Mouse (Mus musculus) myocyte (in vitro differentiated cells): ENCODE measurements around the gene Fosb. TPM values are rescaled to one million over a fixed set of nuclear protein-coding genes. Genes with fewer than 3 reads are reported as not detected.

Source experiments
- H3K27me3 ChIP-seq: one replicate; pipeline ENCODE4 v1.6.1; 2011; ENCODE audit not compliant: control insufficient read depth, insufficient read depth, insufficient read length
- H3K36me3 ChIP-seq: one replicate; pipeline ENCODE4 v1.6.1; 2011; ENCODE audit not compliant: control insufficient read depth, insufficient read depth
- H3K4me2 ChIP-seq: one replicate; pipeline ENCODE4 v1.6.1; 2011; ENCODE audit warnings: low read depth, control low read depth
- H3K4me3 ChIP-seq: one replicate; pipeline ENCODE4 v1.5.1; 2011; ENCODE audit warnings: mild to moderate bottlenecking, control low read depth, moderate library complexity
- H3K79me2 ChIP-seq: one replicate; pipeline ENCODE4 v1.6.1; 2011; ENCODE audit not compliant: control insufficient read depth, insufficient read depth
- H3ac ChIP-seq: one replicate; pipeline ENCODE4 v1.6.1; 2011; ENCODE audit not compliant: control insufficient read depth, insufficient read length
- CEBPB ChIP-seq: IDR thresholded peaks from 2 replicates; pipeline ENCODE4 v1.6.1; 2011; ENCODE audit warnings: mild to moderate bottlenecking, moderate library complexity; ENCODE audit not compliant: poor library complexity, insufficient read depth, severe bottlenecking
- E2F4 ChIP-seq: IDR thresholded peaks from one replicate; pipeline ENCODE4 v1.6.1; 2011; ENCODE audit warnings: mild to moderate bottlenecking, control low read depth, moderate library complexity; ENCODE audit not compliant: insufficient read depth
- MAX ChIP-seq: IDR thresholded peaks from one replicate; pipeline ENCODE4 v1.6.1; 2011; ENCODE audit warnings: low read depth, mild to moderate bottlenecking, control low read depth
- MYOD1 ChIP-seq, 3 experiments: IDR thresholded peaks; one replicate each; pipeline ENCODE4 v1.6.1; 2011; ENCODE audit warnings: control low read depth in 2 of 3, low read depth in 2 of 3, mild to moderate bottlenecking in 2 of 3, moderate library complexity in 1 of 3; ENCODE audit not compliant: insufficient read length in 2 of 3, control insufficient read depth in 1 of 3
- MYOG ChIP-seq, 3 experiments: IDR thresholded peaks; one replicate each; pipeline ENCODE4 v1.6.1; 2011; ENCODE audit warnings: control low read depth in 2 of 3, low read depth in 2 of 3, mild to moderate bottlenecking in 2 of 3; ENCODE audit not compliant: insufficient read length in 2 of 3, control insufficient read depth in 1 of 3, insufficient read depth in 1 of 3
- POLR2A ChIP-seq: IDR thresholded peaks from one replicate; pipeline ENCODE4 v1.6.1; 2011; ENCODE audit warnings: low read depth, mild to moderate bottlenecking, control low read depth, moderate library complexity; ENCODE audit not compliant: insufficient read length
- POLR2AphosphoS2 ChIP-seq: IDR thresholded peaks from one replicate; pipeline ENCODE4 v1.6.1; 2011; ENCODE audit warnings: low read depth, control low read depth; ENCODE audit not compliant: insufficient read length
- REST ChIP-seq: IDR thresholded peaks from one replicate; pipeline ENCODE4 v1.6.1; 2011; ENCODE audit warnings: mild to moderate bottlenecking, control low read depth, moderate library complexity; ENCODE audit not compliant: insufficient read depth, insufficient read length
- SRF ChIP-seq: IDR thresholded peaks from one replicate; pipeline ENCODE4 v1.6.1; 2011; ENCODE audit warnings: low read depth; ENCODE audit not compliant: control insufficient read depth, insufficient read length
- TCF12 ChIP-seq: IDR thresholded peaks from one replicate; pipeline ENCODE4 v1.6.1; 2011; ENCODE audit warnings: mild to moderate bottlenecking, control low read depth; ENCODE audit not compliant: poor library complexity, insufficient read depth, severe bottlenecking
- TCF3 ChIP-seq: IDR thresholded peaks from one replicate; pipeline ENCODE4 v1.6.1; 2011; ENCODE audit warnings: low read depth, control low read depth; ENCODE audit not compliant: insufficient read length
- USF1 ChIP-seq: IDR thresholded peaks from one replicate; pipeline ENCODE4 v1.6.1; 2011; ENCODE audit warnings: low read depth, mild to moderate bottlenecking, control low read depth, moderate library complexity
- polyA plus RNA-seq: library from polyadenylated mRNA; unstranded; fragments of >200 nt; fragmentation: generic; extraction: Trizol; gene quantifications from one replicate; pipeline ENCODE4 v1.2.1, GENCODE M21; 2012; ENCODE audit warnings: missing spikeins

Fosb gene
- polyA plus RNA-seq, 1 experiment = 0.82 TPM

DNA sequence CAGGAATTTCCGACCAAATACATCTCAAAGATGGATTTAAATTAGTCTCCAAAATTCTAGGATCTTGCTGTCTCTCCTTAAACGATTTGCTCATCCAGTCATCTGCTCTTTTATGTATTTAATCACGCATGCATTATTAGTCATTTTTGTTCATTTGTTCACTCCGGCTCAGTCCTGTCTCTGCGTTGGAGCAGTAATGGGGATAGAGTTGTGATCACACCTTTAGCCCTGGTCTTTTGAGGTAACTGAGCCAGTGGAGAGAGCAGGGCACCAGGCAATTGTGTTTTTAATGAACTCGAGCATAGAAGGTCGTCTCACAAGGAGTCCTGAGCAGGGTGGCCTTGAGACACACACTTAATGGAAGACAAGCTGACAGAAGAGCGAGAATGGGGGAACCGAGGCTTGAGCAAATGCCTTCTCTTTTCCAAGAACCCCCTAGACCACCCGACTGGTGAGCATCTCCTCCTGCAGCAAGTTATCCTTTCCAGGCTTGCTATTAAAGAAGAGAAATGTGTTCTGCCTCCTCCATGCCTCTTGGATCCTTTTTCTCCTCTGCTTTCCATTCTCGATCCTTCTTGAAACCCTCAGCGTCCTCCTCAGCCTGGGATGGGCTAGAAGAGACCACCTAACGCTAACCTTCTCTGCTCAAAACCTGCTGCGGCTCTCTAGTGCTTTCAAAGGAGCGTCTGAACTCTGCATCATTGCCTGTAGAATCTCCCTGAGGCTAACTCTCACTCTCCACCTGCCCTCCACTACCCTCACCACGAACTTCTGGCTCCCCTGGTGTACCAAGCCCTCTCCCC is 8.2 kb downstream of the Fosb start:
- Histone ChIP-seq H3K27me3 (no peaks in the 10 kb centered on the region), H3K79me2 (no peaks in the 10 kb centered on the region), H3K4me3 (peak overlapping the region; percentile 25), H3ac (no peak overlapping the region), H3K36me3 (no peaks in the 10 kb centered on the region), H3K4me2 (peak overlapping the region; percentile 41)
- no peak for TF ChIP-seq MAX
- TF ChIP-seq USF1 = no peak
- TF ChIP-seq TCF12 = no peak
- no peak for TF ChIP-seq TCF3
- no peak for TF ChIP-seq POLR2A
- TF ChIP-seq SRF = no peak
- TF ChIP-seq MYOG (IDR thresholded peaks at IDR 0.05; ENCODE audit: control insufficient read depth in 1 of 3, insufficient read depth in 1 of 3, insufficient read length in 2 of 3, low read depth in 2 of 3) = no peak
- TF ChIP-seq MYOD1 (IDR thresholded peaks at IDR 0.05; ENCODE audit: control insufficient read depth in 1 of 3, insufficient read length in 2 of 3, low read depth in 2 of 3) = no peak
- no peak for TF ChIP-seq E2F4
- no peak for TF ChIP-seq POLR2AphosphoS2
- no peak for TF ChIP-seq CEBPB
- no peak for TF ChIP-seq REST

DNA sequence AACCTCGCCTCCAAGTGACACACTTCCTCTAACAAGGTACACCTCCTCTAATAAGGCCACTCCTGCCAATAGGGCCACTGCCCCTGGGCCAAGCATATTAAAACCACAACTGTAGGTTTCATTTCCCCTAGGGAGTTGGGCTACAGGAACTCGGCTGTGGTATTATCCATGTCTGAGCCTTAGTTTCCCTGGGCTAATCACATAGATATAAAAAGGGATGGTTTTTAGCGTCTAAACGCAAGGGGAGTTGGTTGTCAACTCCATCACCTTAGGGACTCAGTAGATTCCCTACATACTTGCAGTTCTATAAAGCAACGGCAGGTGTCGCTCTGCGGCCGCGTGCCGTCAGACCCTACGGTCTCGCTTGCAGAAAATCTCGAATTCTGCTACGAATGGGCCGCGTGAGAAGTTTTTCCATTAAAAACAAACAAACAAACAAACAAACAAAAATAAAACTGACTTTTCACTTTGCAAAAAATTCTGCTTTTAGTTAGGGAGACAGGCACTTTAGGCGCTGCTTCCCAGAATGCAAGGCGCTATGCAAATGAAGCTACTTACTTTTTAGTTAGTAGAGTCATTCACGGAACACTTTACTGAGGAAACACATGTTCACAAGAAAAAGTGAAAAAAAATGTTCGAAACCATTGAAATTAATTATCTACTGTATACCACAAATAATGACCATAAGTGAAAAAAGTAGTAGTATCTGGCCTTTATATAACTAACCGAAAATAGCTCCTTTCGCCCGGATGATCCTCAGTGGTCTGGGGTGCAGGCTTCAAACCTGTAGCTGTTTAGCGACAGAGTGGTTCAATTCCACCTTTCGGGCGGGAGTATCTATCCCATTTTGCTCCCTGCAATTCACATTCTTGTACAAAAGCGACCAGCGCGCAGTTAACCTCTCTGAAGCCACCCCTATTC is 9.1 kb downstream of the Fosb start:
- Histone ChIP-seq H3K4me3 (peak overlapping the region; percentile 25), H3K36me3 (no peaks in the 10 kb centered on the region), H3ac (no peak overlapping the region), H3K79me2 (no peaks in the 10 kb centered on the region), H3K27me3 (no peaks in the 10 kb centered on the region), H3K4me2 (peak overlapping the region; percentile 76)
- TF ChIP-seq POLR2A (no peak), TCF12 (no peak), E2F4 (no peak), SRF (no peak), TCF3 (no peak), CEBPB (no peak), MYOD1 (IDR thresholded peaks at IDR 0.05; ENCODE audit: control insufficient read depth in 1 of 3, insufficient read length in 2 of 3, low read depth in 2 of 3) (no peak), MAX (no peak), POLR2AphosphoS2 (no peak), REST (no peak), USF1 (no peak), MYOG (IDR thresholded peaks at IDR 0.05; ENCODE audit: control insufficient read depth in 1 of 3, insufficient read depth in 1 of 3, insufficient read length in 2 of 3, low read depth in 2 of 3) (no peak)

DNA sequence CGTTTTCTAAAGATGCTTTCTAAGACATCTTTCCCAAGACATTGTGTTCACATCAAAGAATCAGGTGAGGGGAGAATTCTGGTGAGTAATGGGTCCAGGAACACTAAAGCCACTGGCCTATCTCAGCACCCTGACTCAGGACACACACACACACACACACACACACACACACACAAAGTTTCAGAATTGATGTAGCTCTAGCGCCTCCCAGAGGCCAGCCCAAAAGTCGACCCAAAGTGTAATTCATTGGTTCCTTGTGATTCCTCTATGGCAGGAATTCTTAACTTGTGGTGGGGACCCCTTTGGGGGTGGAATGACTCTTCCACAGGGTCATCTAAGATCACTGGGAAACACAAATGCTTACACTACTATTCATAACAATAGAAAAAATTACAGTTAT is 10.7 kb downstream of the Fosb start:
- Histone ChIP-seq H3ac (no peak overlapping the region), H3K4me3 (no peak overlapping the region)
- no peak for TF ChIP-seq CEBPB
- no peak for TF ChIP-seq SRF
- no peak for TF ChIP-seq MYOG (IDR thresholded peaks at IDR 0.05; ENCODE audit: control insufficient read depth in 1 of 3, insufficient read depth in 1 of 3, insufficient read length in 2 of 3, low read depth in 2 of 3)
- no peak for TF ChIP-seq USF1
- no peak for TF ChIP-seq TCF12
- no peak for TF ChIP-seq TCF3
- no peak for TF ChIP-seq MAX
- no peak for TF ChIP-seq REST

DNA sequence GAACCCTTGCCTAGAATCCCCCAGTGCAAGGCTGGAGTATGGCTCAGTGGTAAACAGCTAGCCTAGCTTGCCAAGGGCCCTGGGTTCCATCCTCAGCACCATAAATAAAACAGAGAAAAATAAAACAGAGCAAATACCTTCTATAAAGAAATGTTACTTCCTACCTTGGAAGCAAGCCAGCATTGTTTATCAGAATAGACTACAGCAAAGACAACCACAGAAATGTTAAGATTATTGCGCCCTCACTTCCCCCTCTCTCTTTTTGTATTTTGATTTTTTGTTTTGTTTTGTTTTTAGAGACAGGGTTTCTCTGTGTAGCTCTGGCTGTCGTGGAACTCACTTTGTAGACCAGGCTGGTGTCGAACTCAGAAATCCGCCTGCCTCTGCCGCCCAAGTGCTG is 12.1 kb downstream of the Fosb start:
- H3K4me2 ChIP-seq = no peak overlapping the region
- peaks cover 4% of the 10 kb centered on the region for H3K36me3 ChIP-seq
- TF ChIP-seq POLR2AphosphoS2 (no peak), TCF3 (no peak), POLR2A (no peak), REST (no peak), SRF (no peak), USF1 (no peak), E2F4 (no peak), MYOD1 (IDR thresholded peaks at IDR 0.05; ENCODE audit: control insufficient read depth in 1 of 3, insufficient read length in 2 of 3, low read depth in 2 of 3) (no peak), CEBPB (no peak), TCF12 (no peak), MAX (no peak)
- H3K4me3 ChIP-seq = no peak overlapping the region
- no peaks in the 10 kb centered on the region for H3K27me3 ChIP-seq
- no peaks in the 10 kb centered on the region for H3K79me2 ChIP-seq
- H3ac ChIP-seq = no peak overlapping the region

More for the DNA sequence above, 10.7 kb downstream of the Fosb start:
- no peaks in the 10 kb centered on the region for H3K79me2 ChIP-seq
- no peak overlapping the region for H3K4me2 ChIP-seq
- no peaks in the 10 kb centered on the region for H3K36me3 ChIP-seq
- H3K27me3 ChIP-seq = no peaks in the 10 kb centered on the region
